Mouse (Mus musculus): Measurements from ENCODE around the gene Zfp651. TPM values are rescaled to one million over a fixed set of nuclear protein-coding genes. Genes with fewer than 3 reads are reported as not detected.
A peak's percentile ranks its signal among the peaks of the same experiment; 100 is the strongest.

The Zfp651 gene
- polyA plus RNA-seq, 1 experiment from 2014 or later = 13.7 TPM

GRCm38 (mm10) chr9:121760271-121761090 lies 1.4 kb downstream of the Zfp651 start:
- H3K9ac ChIP-seq (replicated peaks; ENCODE audit: low read depth, low read length) = peak overlapping the region; percentile 87
- H3K4me3 ChIP-seq (ENCODE audit: low read depth, low read length) = peak overlapping the region; percentile 87
- peak overlapping the region; percentile 91 for H3K4me2 ChIP-seq (replicated peaks; ENCODE audit: low read depth, low read length)
- ATAC-seq (ENCODE audit: insufficient number of reproducible peaks, insufficient read depth, low FRiP score, low read depth) = peak; percentile 62
- peak overlapping the region; percentile 92 for H3K27ac ChIP-seq (ENCODE audit: low read length)
- H3K27me3 ChIP-seq (ENCODE audit: control insufficient read depth, insufficient read depth, low read length) = no peaks in the 10 kb centered on the region
- 2% methylated on average over 43 of the region's 43 CpGs for WGBS
- no peaks in the 10 kb centered on the region for H3K9me3 ChIP-seq (ENCODE audit: control insufficient read depth, low read depth, low read length)
- H3K4me1 ChIP-seq (ENCODE audit: control insufficient read depth, insufficient read depth, low read length) = peaks cover 31% of the 10 kb centered on the region
- H3K36me3 ChIP-seq (ENCODE audit: control insufficient read depth, insufficient read depth, low read length) = peaks cover 31% of the 10 kb centered on the region

GRCm38 (mm10) chr9:121761091-121761665 lies 2.0 kb downstream of the Zfp651 start:
- Histone ChIP-seq H3K36me3 (ENCODE audit: control insufficient read depth, insufficient read depth, low read length) (peaks cover 33% of the 10 kb centered on the region), H3K9ac (replicated peaks; ENCODE audit: low read depth, low read length) (peak overlapping the region; percentile 87), H3K4me3 (ENCODE audit: low read depth, low read length) (peak overlapping the region; percentile 87), H3K27me3 (ENCODE audit: control insufficient read depth, insufficient read depth, low read length) (no peaks in the 10 kb centered on the region), H3K4me1 (ENCODE audit: control insufficient read depth, insufficient read depth, low read length) (peaks cover 31% of the 10 kb centered on the region), H3K27ac (ENCODE audit: low read length) (no peak overlapping the region; the same call in 1 of the 2 replicates), H3K4me2 (replicated peaks; ENCODE audit: low read depth, low read length) (peak overlapping the region; percentile 91), H3K9me3 (ENCODE audit: control insufficient read depth, low read depth, low read length) (no peaks in the 10 kb centered on the region)
- ATAC-seq (ENCODE audit: insufficient number of reproducible peaks, insufficient read depth, low FRiP score, low read depth) = no peak
- WGBS = 60% methylated on average over 10 of the region's 10 CpGs

- Histone ChIP-seq H3K9ac (replicated peaks; ENCODE audit: low read depth, low read length) (no peak overlapping the region), H3K4me1 (ENCODE audit: control insufficient read depth, insufficient read depth, low read length) (peaks cover 31% of the 10 kb centered on the region), H3K4me2 (replicated peaks; ENCODE audit: low read depth, low read length) (no peak overlapping the region), H3K27ac (ENCODE audit: low read length) (no peak overlapping the region), H3K4me3 (ENCODE audit: low read depth, low read length) (no peak overlapping the region), H3K27me3 (ENCODE audit: control insufficient read depth, insufficient read depth, low read length) (no peaks in the 10 kb centered on the region), H3K36me3 (ENCODE audit: control insufficient read depth, insufficient read depth, low read length) (peaks cover 31% of the 10 kb centered on the region), H3K9me3 (ENCODE audit: control insufficient read depth, low read depth, low read length) (no peaks in the 10 kb centered on the region)
- WGBS = 65% methylated on average over 8 of the region's 8 CpGs
- ATAC-seq (ENCODE audit: insufficient number of reproducible peaks, insufficient read depth, low FRiP score, low read depth) = no peak
Measured at GRCm38 (mm10) chr9:121761787-121762186, 2.7 kb downstream of the Zfp651 start.

GRCm38 (mm10) chr9:121762248-121762647 lies 3.1 kb downstream of the Zfp651 start:
- H3K4me3 ChIP-seq (ENCODE audit: low read depth, low read length) = no peak overlapping the region
- ATAC-seq (ENCODE audit: insufficient number of reproducible peaks, insufficient read depth, low FRiP score, low read depth) = no peak
- no peaks in the 10 kb centered on the region for H3K9me3 ChIP-seq (ENCODE audit: control insufficient read depth, low read depth, low read length)
- H3K9ac ChIP-seq (replicated peaks; ENCODE audit: low read depth, low read length) = no peak overlapping the region
- H3K27ac ChIP-seq (ENCODE audit: low read length) = no peak overlapping the region
- peaks cover 31% of the 10 kb centered on the region for H3K4me1 ChIP-seq (ENCODE audit: control insufficient read depth, insufficient read depth, low read length)
- H3K27me3 ChIP-seq (ENCODE audit: control insufficient read depth, insufficient read depth, low read length) = no peaks in the 10 kb centered on the region
- WGBS = 81% methylated on average over 10 of the region's 10 CpGs
- peaks cover 35% of the 10 kb centered on the region for H3K36me3 ChIP-seq (ENCODE audit: control insufficient read depth, insufficient read depth, low read length)
- H3K4me2 ChIP-seq (replicated peaks; ENCODE audit: low read depth, low read length) = no peak overlapping the region

- Histone ChIP-seq H3K9me3 (ENCODE audit: control insufficient read depth, low read depth, low read length) (no peaks in the 10 kb centered on the region), H3K9ac (replicated peaks; ENCODE audit: low read depth, low read length) (no peak overlapping the region), H3K36me3 (ENCODE audit: control insufficient read depth, insufficient read depth, low read length) (peaks cover 40% of the 10 kb centered on the region), H3K4me2 (replicated peaks; ENCODE audit: low read depth, low read length) (no peak overlapping the region), H3K4me3 (ENCODE audit: low read depth, low read length) (no peak overlapping the region), H3K4me1 (ENCODE audit: control insufficient read depth, insufficient read depth, low read length) (peaks cover 29% of the 10 kb centered on the region), H3K27ac (ENCODE audit: low read length) (no peak overlapping the region), H3K27me3 (ENCODE audit: control insufficient read depth, insufficient read depth, low read length) (no peaks in the 10 kb centered on the region)
- ATAC-seq (ENCODE audit: insufficient number of reproducible peaks, insufficient read depth, low FRiP score, low read depth) = no peak
- 91% methylated on average over 25 of the region's 25 CpGs for WGBS
Measured at GRCm38 (mm10) chr9:121762761-121763160, 3.6 kb downstream of the Zfp651 start.

- Histone ChIP-seq H3K9ac (replicated peaks; ENCODE audit: low read depth, low read length) (no peak overlapping the region), H3K4me2 (replicated peaks; ENCODE audit: low read depth, low read length) (no peak overlapping the region), H3K27me3 (ENCODE audit: control insufficient read depth, insufficient read depth, low read length) (no peaks in the 10 kb centered on the region), H3K9me3 (ENCODE audit: control insufficient read depth, low read depth, low read length) (no peaks in the 10 kb centered on the region), H3K27ac (ENCODE audit: low read length) (no peak overlapping the region), H3K4me3 (ENCODE audit: low read depth, low read length) (no peak overlapping the region), H3K36me3 (ENCODE audit: control insufficient read depth, insufficient read depth, low read length) (peaks cover 50% of the 10 kb centered on the region), H3K4me1 (ENCODE audit: control insufficient read depth, insufficient read depth, low read length) (peaks cover 20% of the 10 kb centered on the region)
- ATAC-seq (ENCODE audit: insufficient number of reproducible peaks, insufficient read depth, low FRiP score, low read depth) = no peak
- WGBS = 87% methylated on average over 19 of the region's 19 CpGs
Measured at GRCm38 (mm10) chr9:121763716-121764115, 4.6 kb downstream of the Zfp651 start.

- Histone ChIP-seq H3K36me3 (ENCODE audit: control insufficient read depth, insufficient read depth, low read length) (peaks cover 51% of the 10 kb centered on the region), H3K9me3 (ENCODE audit: control insufficient read depth, low read depth, low read length) (no peaks in the 10 kb centered on the region), H3K27me3 (ENCODE audit: control insufficient read depth, insufficient read depth, low read length) (no peaks in the 10 kb centered on the region), H3K4me1 (ENCODE audit: control insufficient read depth, insufficient read depth, low read length) (peaks cover 16% of the 10 kb centered on the region), H3K9ac (replicated peaks; ENCODE audit: low read depth, low read length) (no peak overlapping the region), H3K4me3 (ENCODE audit: low read depth, low read length) (no peak overlapping the region), H3K4me2 (replicated peaks; ENCODE audit: low read depth, low read length) (no peak overlapping the region), H3K27ac (ENCODE audit: low read length) (no peak overlapping the region)
- WGBS = 83% methylated on average over 16 of the region's 16 CpGs
- no peak for ATAC-seq (ENCODE audit: insufficient number of reproducible peaks, insufficient read depth, low FRiP score, low read depth)
Measured at GRCm38 (mm10) chr9:121765166-121765855, 6.2 kb downstream of the Zfp651 start.

- Histone ChIP-seq H3K27ac (ENCODE audit: low read length) (no peak overlapping the region), H3K4me1 (ENCODE audit: control insufficient read depth, insufficient read depth, low read length) (peaks cover under 1% of the 10 kb centered on the region; the same call in 1 of the 2 replicates), H3K9ac (replicated peaks; ENCODE audit: low read depth, low read length) (no peak overlapping the region), H3K4me2 (replicated peaks; ENCODE audit: low read depth, low read length) (no peak overlapping the region), H3K9me3 (ENCODE audit: control insufficient read depth, low read depth, low read length) (no peaks in the 10 kb centered on the region), H3K27me3 (ENCODE audit: control insufficient read depth, insufficient read depth, low read length) (peaks cover 6% of the 10 kb centered on the region; the same call in 1 of the 2 replicates), H3K36me3 (ENCODE audit: control insufficient read depth, insufficient read depth, low read length) (peaks cover 14% of the 10 kb centered on the region), H3K4me3 (ENCODE audit: low read depth, low read length) (no peak overlapping the region)
- ATAC-seq (ENCODE audit: insufficient number of reproducible peaks, insufficient read depth, low FRiP score, low read depth) = no peak
- 53% methylated on average over 5 of the region's 5 CpGs for WGBS
Measured at GRCm38 (mm10) chr9:121772412-121772811, 13.3 kb downstream of the Zfp651 start.

Measured in stomach, embryonic 14.5 days (tissue).